Mouse (Mus musculus) ES-E14 (cell line): ENCODE data around the gene Esrrg. TPM values are rescaled to one million over a fixed set of nuclear protein-coding genes. Genes with fewer than 3 reads are reported as not detected.

Experiments used
- DNase-seq: peaks from one replicate; pipeline ENCODE4 v3.0.0-alpha.2; 2013; ENCODE audit warnings: low read depth, low spot score
- H3K27ac ChIP-seq: 2 replicates; pipeline ENCODE4 v1.5.1; 2012; ENCODE audit warnings: low read depth, mild to moderate bottlenecking, low read length, moderate library complexity, mixed read lengths; ENCODE audit not compliant: poor library complexity, insufficient read depth, severe bottlenecking
- H3K36me3 ChIP-seq: 2 replicates; pipeline ENCODE4 v1.6.1; 2012; ENCODE audit warnings: mild to moderate bottlenecking, low read length, moderate library complexity, mixed read lengths; ENCODE audit not compliant: control insufficient read depth, poor library complexity, insufficient read depth, severe bottlenecking
- H3K4me1 ChIP-seq, 2 experiments: fragments of 150-350 bp in 1 of 2; sonication (generic) in 1 of 2; 2 replicates each; pipeline ENCODE4 v1.6.1; 2012; ENCODE audit warnings: low read length in 2 of 2, mild to moderate bottlenecking in 1 of 2, mixed read lengths in 1 of 2; ENCODE audit not compliant: control insufficient read depth in 2 of 2, insufficient read depth in 2 of 2, poor library complexity in 1 of 2
- H3K4me3 ChIP-seq, 2 experiments: fragments of 150-350 bp in 1 of 2; sonication (generic) in 1 of 2; 2 replicates each; pipeline ENCODE4 v1.5.1; 2012; ENCODE audit warnings: low read length in 2 of 2, low read depth in 1 of 2, mild to moderate bottlenecking in 1 of 2, mixed read lengths in 1 of 2; ENCODE audit not compliant: insufficient read depth in 1 of 2, poor library complexity in 1 of 2, severe bottlenecking in 1 of 2
- H3K9ac ChIP-seq: 2 replicates; pipeline ENCODE4 v1.6.1; 2012; ENCODE audit warnings: low read depth, mild to moderate bottlenecking, low read length, mixed read lengths; ENCODE audit not compliant: poor library complexity, insufficient read depth, severe bottlenecking
- H3K9me3 ChIP-seq: fragments of 150-350 bp; sonication (generic); 2 replicates; pipeline ENCODE4 v1.6.1; 2012; ENCODE audit warnings: low read depth, mild to moderate bottlenecking, low read length; ENCODE audit not compliant: control insufficient read depth, insufficient read depth
- CHD2 ChIP-seq: IDR thresholded peaks from 2 replicates; pipeline ENCODE4 v1.6.1; 2014; ENCODE audit warnings: mild to moderate bottlenecking, low read depth, low read length, inconsistent platforms
- HCFC1 ChIP-seq: IDR thresholded peaks from 2 replicates; pipeline ENCODE4 v1.6.1; 2012; ENCODE audit warnings: low read length, inconsistent platforms, borderline replicate concordance; ENCODE audit not compliant: insufficient read depth
- MAFK ChIP-seq: IDR thresholded peaks from 2 replicates; pipeline ENCODE4 v1.6.1; 2014; ENCODE audit warnings: mild to moderate bottlenecking, low read depth, low read length, inconsistent platforms; ENCODE audit not compliant: insufficient read depth
- ZC3H11A ChIP-seq: IDR thresholded peaks from 2 replicates; pipeline ENCODE4 v1.6.1; 2012; ENCODE audit warnings: low read depth, mild to moderate bottlenecking, inconsistent platforms, low read length, borderline replicate concordance
- ZNF384 ChIP-seq: IDR thresholded peaks from 2 replicates; pipeline ENCODE4 v1.6.1; 2012; ENCODE audit warnings: low read depth, low read length, inconsistent platforms
- in situ Hi-C, 2 experiments: fragments of 600-800 bp; cut with MboI; formaldehyde crosslinking; loops; one replicate each; pipeline ENCODE4 v1.15.1; 2025; ENCODE audit warnings: low sequenced_read_pairs in 2 of 2, inconsistent platforms in 1 of 2; ENCODE audit not compliant: unreplicated experiment in 2 of 2
- total RNA-seq: library from RNA; depleted of rRNA; stranded (reverse); fragments of 300-350 nt; gene quantifications from 2 replicates; pipeline ENCODE4 v1.2.3, GENCODE M21; 2012

The Esrrg gene
- total RNA-seq, 1 experiment, result 0.09 TPM

- DNase-seq, result no peak
- no peaks in the 10 kb centered on the region for H3K36me3 ChIP-seq
- H3K9ac ChIP-seq, result no peak overlapping the region
- no peaks in the 10 kb centered on the region for H3K4me1 ChIP-seq
- H3K27ac ChIP-seq, result no peak overlapping the region
- no peaks in the 10 kb centered on the region for H3K9me3 ChIP-seq
- TF ChIP-seq MAFK (no peak), HCFC1 (no peak), ZNF384 (no peak), ZC3H11A (no peak), CHD2 (no peak)
- H3K4me3 ChIP-seq, result no peak overlapping the region
- in situ Hi-C loops, result no loop called here
These were observed 253.7 kb downstream of the Esrrg start for GRCm38 (mm10) chr1:187862339-187862738.

DNA sequence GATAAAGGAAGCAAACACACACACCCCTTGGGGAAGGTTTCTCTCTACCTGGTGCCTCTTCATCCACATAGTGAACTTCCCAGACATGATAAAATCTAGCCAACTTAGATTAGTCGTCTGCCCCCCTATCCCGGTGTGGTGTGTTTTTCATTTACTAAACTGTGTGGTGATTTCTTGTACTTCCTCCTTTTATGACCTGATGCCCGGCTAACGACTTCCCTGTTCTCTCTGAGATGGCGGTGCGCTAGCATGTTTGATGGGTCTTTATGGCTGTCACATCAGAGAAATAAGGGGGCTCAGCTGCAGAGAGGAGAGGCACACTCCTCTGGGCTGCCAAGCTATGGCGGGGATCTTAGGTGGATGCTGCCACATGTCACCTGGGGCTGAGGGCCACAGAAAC, 259.8 kb downstream of the Esrrg start:
- DNase-seq, result no peak
- H3K27ac ChIP-seq, result no peak overlapping the region
- in situ Hi-C loops, result no loop called here

DNA sequence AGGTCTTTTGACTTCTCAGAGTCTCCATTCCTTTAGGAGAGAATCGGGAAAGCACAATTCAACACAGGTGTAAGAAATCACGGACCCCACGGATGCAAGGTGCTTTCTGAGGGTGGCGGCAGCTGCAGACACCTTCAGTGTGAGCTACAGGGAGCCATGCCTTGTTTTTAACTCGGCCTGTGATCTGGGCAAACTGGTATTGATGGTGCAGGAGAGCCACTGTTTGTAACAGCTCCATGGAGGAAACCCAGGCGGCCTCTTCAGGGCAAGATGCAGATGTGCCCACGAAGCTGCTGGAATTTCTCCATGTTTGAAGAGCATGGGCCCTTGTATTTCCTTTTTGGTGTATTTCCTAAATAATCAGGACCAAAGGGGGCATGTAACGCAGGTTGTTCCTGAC, 263.6 kb downstream of the Esrrg start:
- H3K36me3 ChIP-seq, result no peaks in the 10 kb centered on the region
- in situ Hi-C loops, result no loop called here
- H3K9ac ChIP-seq, result no peak overlapping the region
- no peaks in the 10 kb centered on the region for H3K9me3 ChIP-seq
- H3K27ac ChIP-seq, result no peak overlapping the region
- TF ChIP-seq ZC3H11A (no peak), CHD2 (no peak), ZNF384 (no peak), HCFC1 (no peak), MAFK (no peak)
- DNase-seq, result no peak
- no peaks in the 10 kb centered on the region for H3K4me1 ChIP-seq
- no peak overlapping the region for H3K4me3 ChIP-seq

More for the DNA sequence above, 259.8 kb downstream of the Esrrg start:
- Histone ChIP-seq H3K36me3 (no peaks in the 10 kb centered on the region), H3K9ac (no peak overlapping the region), H3K4me1 (no peaks in the 10 kb centered on the region), H3K4me3 (no peak overlapping the region), H3K9me3 (no peaks in the 10 kb centered on the region)
- TF ChIP-seq HCFC1 (no peak), MAFK (no peak), CHD2 (no peak), ZNF384 (no peak), ZC3H11A (no peak)

DNA sequence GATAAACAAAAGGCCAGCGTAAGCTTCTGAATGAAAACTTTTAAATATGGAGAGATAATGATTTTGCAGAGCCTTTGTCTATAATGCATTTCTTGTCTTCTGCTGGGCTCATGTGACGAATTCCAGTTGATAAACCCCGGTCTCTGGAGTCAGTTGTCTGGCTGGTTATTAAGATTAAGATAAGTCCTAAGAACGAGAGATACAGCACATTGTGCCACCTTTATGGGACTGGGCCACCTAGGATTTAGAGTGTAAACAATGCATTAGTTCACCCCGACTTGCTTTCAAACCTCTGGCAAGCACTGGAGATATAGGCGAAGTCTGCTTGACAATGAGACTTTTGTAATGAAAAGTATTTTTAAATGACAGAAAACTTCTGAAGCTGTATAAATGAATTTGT, 264.2 kb downstream of the Esrrg start:
- no peaks in the 10 kb centered on the region for H3K4me1 ChIP-seq
- no peak for DNase-seq
- no peak overlapping the region for H3K27ac ChIP-seq
- in situ Hi-C loops, result no loop called here
- H3K9me3 ChIP-seq, result no peaks in the 10 kb centered on the region
- no peaks in the 10 kb centered on the region for H3K36me3 ChIP-seq
- H3K9ac ChIP-seq, result no peak overlapping the region
- no peak overlapping the region for H3K4me3 ChIP-seq
- TF ChIP-seq ZC3H11A (no peak), CHD2 (no peak), MAFK (no peak), HCFC1 (no peak), ZNF384 (no peak)

- no peaks in the 10 kb centered on the region for H3K36me3 ChIP-seq
These were observed 265.2 kb downstream of the Esrrg start for GRCm38 (mm10) chr1:187873770-187874169.

More at GRCm38 (mm10) chr1:187873770-187874169, 265.2 kb downstream of the Esrrg start:
- Histone ChIP-seq H3K27ac (no peak overlapping the region), H3K4me1 (no peaks in the 10 kb centered on the region), H3K9ac (no peak overlapping the region), H3K9me3 (no peaks in the 10 kb centered on the region), H3K4me3 (no peak overlapping the region)
- no peak for DNase-seq
- in situ Hi-C loops, result no loop called here
- TF ChIP-seq MAFK, result no peak
